Mouse (Mus musculus): ENCODE measurements at regions not wholly inside any gene's neighbourhood (a gene's known extent, or its start where the extent isn't known, plus 50 kb on each side); places are given as distances from the start of the nearest gene placed in this dataset.

DNA sequence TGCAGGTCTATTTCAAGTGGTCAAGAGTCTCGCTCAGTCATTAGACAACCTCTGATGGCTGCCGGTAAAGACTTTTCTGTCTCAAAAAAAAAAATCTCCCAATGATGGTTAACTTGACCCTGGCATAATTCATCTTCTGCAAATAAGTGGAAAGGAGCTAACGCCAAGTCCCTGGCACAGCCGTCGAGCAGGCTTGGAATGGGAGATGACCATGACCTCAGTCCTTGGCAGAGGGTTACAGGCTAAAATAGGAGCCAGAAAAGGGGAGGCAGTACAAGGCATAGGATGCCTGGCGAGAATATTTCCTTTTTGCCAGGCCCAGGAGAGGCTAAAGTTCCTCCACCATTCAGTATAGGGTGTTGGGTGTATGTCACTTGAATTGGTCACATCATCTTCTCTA is 69.2 kb upstream of the Gdf10 start:
- TF ChIP-seq CTCF (IDR thresholded peaks at IDR 0.05; ENCODE audit: borderline replicate concordance, insufficient read depth, low read depth, low read length): no peak
- no peak for TF ChIP-seq POLR2A (IDR thresholded peaks at IDR 0.05; ENCODE audit: borderline replicate concordance, insufficient read depth, low read length)
